Mouse (Mus musculus) forebrain, embryonic 13.5 days (tissue): ENCODE data around the gene Cops9. TPM values are rescaled to one million over a fixed set of nuclear protein-coding genes. Genes with fewer than 3 reads are reported as not detected.

Experiments
- polyA plus RNA-seq: library from polyadenylated mRNA; unstranded; fragments of >200 nt; fragmentation: Nextera tagmentation; extraction: Ambion mirVana; gene quantifications from 2 replicates; pipeline ENCODE4 v1.2.1, GENCODE M21; 2015

The Cops9 gene
- polyA plus RNA-seq, 1 experiment from 2014 or later: 587 TPM

Other genes starting within 250 kb of the Cops9 start
- 262 and 301 TPM in 2 replicates for gene Ndufa10, start 168.1 kb downstream of the Cops9 start, polyA plus RNA-seq
- gene Olfr1416, start 156.9 kb downstream of the Cops9 start, polyA plus RNA-seq: not detected in 2 replicates
- gene Olfr1415, start 145.9 kb downstream of the Cops9 start, polyA plus RNA-seq: not detected in 2 replicates
- not detected in 2 replicates for gene Olfr1414, start 123.3 kb downstream of the Cops9 start, polyA plus RNA-seq
- not detected in 2 replicates for gene Olfr1413, start 70.7 kb downstream of the Cops9 start, polyA plus RNA-seq
- not detected in 2 replicates for gene Olfr1412, start 56.2 kb downstream of the Cops9 start, polyA plus RNA-seq
- gene Olfr1411, start 47.6 kb downstream of the Cops9 start, polyA plus RNA-seq: not detected in 2 replicates
- gene Olfr1410, start 36.2 kb downstream of the Cops9 start, polyA plus RNA-seq: not detected in 2 replicates
- not detected in 2 replicates for gene Olfr12, start 24.2 kb downstream of the Cops9 start, polyA plus RNA-seq
- gene Otos, start 6.9 kb upstream of the Cops9 start, polyA plus RNA-seq: 0.10 and 0.11 TPM in 2 replicates
- gene Gpc1, start 189.7 kb upstream of the Cops9 start, polyA plus RNA-seq: 115 and 117 TPM in 2 replicates